Mouse (Mus musculus): Measurements from ENCODE around the gene Ncbp1. TPM values are rescaled to one million over a fixed set of nuclear protein-coding genes. Genes with fewer than 3 reads are reported as not detected.

Ncbp1 gene
- polyA plus RNA-seq (2015; fragmentation: Nextera tagmentation; extraction: Ambion mirVana), result 30.5 and 33.6 TPM in 2 replicates

DNA sequence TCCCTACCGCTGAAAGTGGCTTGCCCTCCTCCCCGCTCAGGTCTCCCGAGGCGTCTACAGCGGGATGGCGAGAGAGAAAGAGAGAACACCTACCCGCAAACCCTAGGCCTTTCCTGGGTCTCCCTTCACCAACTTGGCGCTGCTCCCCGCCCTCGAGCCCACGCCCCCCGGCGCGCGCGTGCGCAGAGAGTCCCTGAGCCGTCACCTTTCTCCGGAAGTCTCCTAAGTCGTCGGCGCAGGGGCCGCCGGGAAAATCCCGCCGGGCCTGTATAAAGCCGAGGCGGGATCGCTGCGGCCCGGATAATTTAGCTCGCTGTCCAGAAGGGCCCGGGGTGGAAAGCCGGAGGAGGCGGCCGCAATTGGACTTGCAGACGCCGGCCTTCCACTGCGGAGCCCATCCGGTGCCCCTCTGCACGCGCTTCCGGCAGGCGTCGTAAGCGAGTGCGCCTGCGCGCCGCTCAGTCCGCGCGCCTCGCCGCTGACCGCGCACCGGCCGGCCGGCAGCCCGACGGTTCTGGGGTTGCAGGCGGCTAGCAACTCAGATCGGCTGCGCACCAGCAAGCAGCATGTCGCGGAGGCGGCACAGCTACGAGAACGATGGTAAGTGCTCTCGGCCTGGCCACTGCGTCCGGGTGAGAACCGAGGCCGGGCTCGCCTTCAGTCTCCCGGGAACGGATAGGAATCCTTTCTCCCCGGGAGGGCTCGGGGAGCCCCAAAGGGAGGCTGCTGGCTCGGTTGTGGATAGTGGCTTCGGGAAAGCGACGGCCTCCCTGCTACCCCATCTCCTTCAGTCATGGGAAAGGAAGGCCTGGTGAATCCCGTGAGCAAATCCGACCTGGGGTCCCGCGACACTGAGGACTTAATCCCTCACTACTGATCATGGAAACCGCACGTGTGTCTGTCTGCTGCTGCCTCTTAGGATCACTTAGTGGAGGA is at the start of gene Ncbp1, which contains the start of gene Tstd2:
Ncbp1 (plus strand) TSS at position 327 of the 936 bp plus-strand sequence.
Tstd2 (minus strand) TSS at position 408 of the 936 bp plus-strand sequence.
- Histone ChIP-seq H3K4me1 (ENCODE audit: control insufficient read depth, low read depth, low read length) (peaks cover 20% of the 10 kb centered on the region), H3K4me2 (ENCODE audit: low read depth, low read length) (peak within 1 kb of the TSS; percentile 86), H3K9me3 (replicated peaks; ENCODE audit: control insufficient read depth, low read length) (no peaks in the 10 kb centered on the region), H3K27ac (ENCODE audit: low read length) (peak within 1 kb of the TSS; percentile 94), H3K4me3 (ENCODE audit: low read depth, low read length) (peak within 1 kb of the TSS; percentile 82), H3K27me3 (ENCODE audit: control insufficient read depth, insufficient read depth, low read depth, low read length) (no peaks in the 10 kb centered on the region), H3K36me3 (ENCODE audit: control insufficient read depth, insufficient read depth) (peaks cover 3% of the 10 kb centered on the region), H3K9ac (ENCODE audit: low read depth, low read length) (peak within 1 kb of the TSS; percentile 91)
- peak; percentile 86 for ATAC-seq (ENCODE audit: low read depth)
- under 1% methylated on average over 80 of the region's 90 CpGs for whole genome bisulfite sequencing (ENCODE audit: insufficient replicate concordance)

DNA sequence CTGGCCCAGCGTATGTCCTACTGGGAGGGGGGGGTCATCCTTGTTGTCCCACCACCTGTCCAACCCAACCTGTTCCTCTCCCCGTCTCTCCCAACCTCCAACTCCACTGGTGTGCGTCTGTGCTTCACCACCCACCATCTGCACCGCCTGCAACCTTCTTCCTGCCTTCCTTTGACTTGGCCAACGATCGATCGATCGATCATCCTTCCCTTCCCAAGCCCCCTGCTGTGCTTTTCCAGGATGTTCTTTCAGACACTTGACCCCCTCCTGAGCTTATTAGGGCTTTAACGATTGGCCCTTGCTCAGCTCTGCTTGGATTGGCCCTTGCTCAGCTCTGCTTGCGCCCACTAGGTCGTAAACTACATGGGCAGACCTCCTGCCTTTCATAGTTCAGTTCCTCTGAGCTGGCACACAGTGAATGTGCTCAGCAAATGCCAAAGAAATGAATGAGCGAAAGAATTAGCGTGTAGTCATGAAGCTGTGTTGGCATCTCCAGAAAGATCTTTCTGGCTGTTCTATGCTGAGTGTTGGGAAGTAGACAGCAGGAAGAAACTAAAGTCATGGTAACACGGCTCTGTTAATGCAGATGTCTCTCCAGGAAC is 48.8 kb upstream of the Ncbp1 start:
- Histone ChIP-seq H3K36me3 (ENCODE audit: control insufficient read depth, insufficient read depth) (peaks cover 83% of the 10 kb centered on the region), H3K4me3 (ENCODE audit: low read depth, low read length) (no peak overlapping the region), H3K4me1 (ENCODE audit: control insufficient read depth, low read depth, low read length) (no peaks in the 10 kb centered on the region), H3K27me3 (ENCODE audit: control insufficient read depth, insufficient read depth, low read depth, low read length) (no peaks in the 10 kb centered on the region), H3K9ac (ENCODE audit: low read depth, low read length) (no peak overlapping the region), H3K4me2 (ENCODE audit: low read depth, low read length) (no peak overlapping the region), H3K27ac (ENCODE audit: low read length) (no peak overlapping the region), H3K9me3 (replicated peaks; ENCODE audit: control insufficient read depth, low read length) (no peaks in the 10 kb centered on the region)
- WGBS (ENCODE audit: insufficient replicate concordance), result 87% methylated on average over 14 of the region's 14 CpGs
- ATAC-seq (ENCODE audit: low read depth), result no peak

DNA sequence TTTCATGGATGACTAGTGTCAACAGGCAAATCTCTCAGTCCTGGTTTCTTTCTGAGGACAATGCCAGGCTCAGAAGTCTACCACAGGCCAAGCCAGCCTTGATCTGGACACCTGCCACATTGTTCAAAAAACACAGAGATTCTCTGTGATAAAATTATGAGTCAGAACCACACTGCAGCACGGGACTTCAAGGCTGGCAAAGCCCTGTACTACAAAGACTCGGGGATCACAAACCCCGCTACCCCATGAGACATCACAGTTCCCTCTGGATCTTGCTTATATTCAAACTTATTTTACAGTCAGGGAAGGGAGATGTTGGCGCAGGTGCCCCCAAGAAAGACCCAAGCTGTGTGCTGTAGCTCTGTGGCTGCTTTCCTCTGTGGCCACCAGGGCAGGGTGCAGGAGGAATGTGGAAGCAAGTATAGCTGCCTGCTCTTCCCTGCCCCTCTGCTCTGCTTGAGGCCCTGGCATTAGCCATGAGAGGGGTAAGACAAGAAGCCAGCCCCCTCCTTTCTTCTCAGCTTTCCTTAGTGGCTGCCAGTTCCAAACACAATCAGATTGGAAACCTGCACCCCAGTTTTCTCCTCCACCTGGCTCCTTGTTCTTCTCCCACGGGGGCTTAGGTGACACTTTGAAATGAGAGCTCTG is 45.9 kb upstream of the Ncbp1 start:
- Histone ChIP-seq H3K9me3 (replicated peaks; ENCODE audit: control insufficient read depth, low read length) (no peaks in the 10 kb centered on the region), H3K27ac (ENCODE audit: low read length) (no peak overlapping the region), H3K9ac (ENCODE audit: low read depth, low read length) (no peak overlapping the region), H3K4me1 (ENCODE audit: control insufficient read depth, low read depth, low read length) (no peaks in the 10 kb centered on the region), H3K4me2 (ENCODE audit: low read depth, low read length) (no peak overlapping the region), H3K36me3 (ENCODE audit: control insufficient read depth, insufficient read depth) (peaks cover 90% of the 10 kb centered on the region), H3K4me3 (ENCODE audit: low read depth, low read length) (no peak overlapping the region), H3K27me3 (ENCODE audit: control insufficient read depth, insufficient read depth, low read depth, low read length) (no peaks in the 10 kb centered on the region)
- ATAC-seq (ENCODE audit: low read depth), result no peak
- 78% methylated on average over 5 of the region's 5 CpGs for WGBS (ENCODE audit: insufficient replicate concordance)

DNA sequence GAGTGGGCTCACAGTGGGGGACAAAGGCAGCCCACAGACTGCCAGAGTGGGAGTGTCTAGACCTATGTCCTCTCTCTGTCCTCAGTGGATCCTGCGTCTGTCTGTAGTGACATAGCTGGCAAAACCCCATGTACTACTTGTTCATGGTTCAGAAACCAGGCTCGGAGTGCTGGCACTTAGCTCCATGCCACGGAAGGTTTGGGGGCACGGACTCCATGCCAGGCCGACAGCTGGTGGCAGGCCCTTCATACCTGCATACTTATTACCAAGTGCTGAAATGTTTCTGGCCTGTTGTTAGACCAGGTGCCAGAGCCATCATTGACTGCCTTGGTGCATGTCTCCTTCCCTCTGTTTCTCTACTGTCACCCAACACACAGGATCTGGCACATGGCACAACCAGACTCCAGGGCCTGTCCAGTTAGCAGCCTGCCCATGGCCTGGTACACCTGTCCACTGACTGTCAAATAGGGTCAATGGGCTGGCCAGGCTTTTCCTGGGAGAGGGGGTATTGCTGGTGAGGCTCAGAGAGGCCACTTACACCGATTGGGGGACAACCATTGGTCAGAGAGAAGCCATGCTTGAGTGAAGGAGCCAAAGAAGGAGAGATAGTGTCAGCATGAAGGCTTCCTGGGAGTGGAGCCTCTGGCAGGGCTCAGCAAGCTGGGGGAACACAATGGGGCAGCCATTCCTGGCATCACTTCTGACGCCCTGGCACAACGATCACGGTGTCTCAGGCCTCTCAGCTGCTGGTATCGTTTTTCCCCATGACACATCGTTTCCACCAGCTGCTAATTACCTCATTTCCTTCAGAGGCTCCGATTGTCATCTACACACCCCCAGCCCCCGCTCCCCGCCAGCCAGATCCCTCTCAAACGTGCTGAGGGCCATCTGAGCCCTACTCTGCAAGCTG is 43.2 kb upstream of the Ncbp1 start:
- Histone ChIP-seq H3K4me1 (ENCODE audit: control insufficient read depth, low read depth, low read length) (no peaks in the 10 kb centered on the region), H3K9ac (ENCODE audit: low read depth, low read length) (no peak overlapping the region), H3K27ac (ENCODE audit: low read length) (no peak overlapping the region), H3K9me3 (replicated peaks; ENCODE audit: control insufficient read depth, low read length) (no peaks in the 10 kb centered on the region), H3K4me2 (ENCODE audit: low read depth, low read length) (no peak overlapping the region), H3K27me3 (ENCODE audit: control insufficient read depth, insufficient read depth, low read depth, low read length) (no peaks in the 10 kb centered on the region), H3K4me3 (ENCODE audit: low read depth, low read length) (no peak overlapping the region), H3K36me3 (ENCODE audit: control insufficient read depth, insufficient read depth) (peaks cover 90% of the 10 kb centered on the region)
- 60% methylated on average over 15 of the region's 15 CpGs for WGBS (ENCODE audit: insufficient replicate concordance)
- no peak for ATAC-seq (ENCODE audit: low read depth)

DNA sequence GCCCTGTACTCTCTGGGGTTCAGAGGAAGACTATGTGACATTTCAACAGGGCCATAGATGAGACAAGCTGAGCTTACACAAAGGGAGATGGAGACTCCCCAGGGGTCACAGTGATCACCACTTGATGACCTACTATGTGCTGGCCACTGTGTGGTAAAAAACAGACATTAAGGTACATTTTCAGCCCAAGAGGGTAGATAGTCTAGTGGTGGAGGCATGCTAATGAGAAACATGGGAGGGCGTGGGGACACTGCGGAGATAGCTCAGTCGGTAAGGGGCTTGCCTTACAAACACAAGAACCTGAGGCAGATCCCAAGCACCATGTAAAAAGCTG is 42.6 kb upstream of the Ncbp1 start:
- H3K36me3 ChIP-seq (ENCODE audit: control insufficient read depth, insufficient read depth), result peaks cover 88% of the 10 kb centered on the region

DNA sequence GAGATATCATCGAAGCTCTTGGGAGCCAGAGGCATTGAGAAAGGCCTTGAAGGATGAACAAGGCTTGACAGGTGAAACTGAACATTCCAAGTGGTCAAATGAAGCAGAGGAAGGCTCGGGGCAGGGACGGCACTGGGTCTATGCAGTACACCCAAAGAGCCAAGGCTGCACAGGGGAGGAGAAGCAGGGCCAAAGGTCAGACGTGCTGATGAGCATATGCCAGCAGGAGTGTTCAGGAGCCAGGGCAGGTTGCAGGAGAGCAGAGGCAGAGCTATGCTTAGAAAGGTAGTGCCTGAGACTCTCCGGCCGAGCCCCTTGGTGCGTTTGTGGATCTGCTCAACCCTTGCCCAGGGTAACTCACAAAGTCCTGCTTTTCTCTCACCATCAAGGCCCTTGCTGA is 41.9 kb upstream of the Ncbp1 start:
- Histone ChIP-seq H3K4me3 (ENCODE audit: low read depth, low read length) (no peak overlapping the region), H3K36me3 (ENCODE audit: control insufficient read depth, insufficient read depth) (peaks cover 84% of the 10 kb centered on the region), H3K9me3 (replicated peaks; ENCODE audit: control insufficient read depth, low read length) (no peaks in the 10 kb centered on the region), H3K9ac (ENCODE audit: low read depth, low read length) (no peak overlapping the region), H3K4me1 (ENCODE audit: control insufficient read depth, low read depth, low read length) (no peaks in the 10 kb centered on the region), H3K27me3 (ENCODE audit: control insufficient read depth, insufficient read depth, low read depth, low read length) (no peaks in the 10 kb centered on the region), H3K4me2 (ENCODE audit: low read depth, low read length) (no peak overlapping the region), H3K27ac (ENCODE audit: low read length) (no peak overlapping the region)
- ATAC-seq (ENCODE audit: low read depth), result no peak
- WGBS (ENCODE audit: insufficient replicate concordance), result 87% methylated on average over 7 of the region's 7 CpGs

More for the DNA sequence above, 42.6 kb upstream of the Ncbp1 start:
- Histone ChIP-seq H3K27ac (ENCODE audit: low read length) (no peak overlapping the region), H3K9ac (ENCODE audit: low read depth, low read length) (no peak overlapping the region), H3K4me3 (ENCODE audit: low read depth, low read length) (no peak overlapping the region), H3K27me3 (ENCODE audit: control insufficient read depth, insufficient read depth, low read depth, low read length) (no peaks in the 10 kb centered on the region), H3K4me2 (ENCODE audit: low read depth, low read length) (no peak overlapping the region), H3K4me1 (ENCODE audit: control insufficient read depth, low read depth, low read length) (no peaks in the 10 kb centered on the region), H3K9me3 (replicated peaks; ENCODE audit: control insufficient read depth, low read length) (no peaks in the 10 kb centered on the region)
- ATAC-seq (ENCODE audit: low read depth), result no peak
- WGBS (ENCODE audit: insufficient replicate concordance), result 89% methylated on average over 3 of the region's 3 CpGs

DNA sequence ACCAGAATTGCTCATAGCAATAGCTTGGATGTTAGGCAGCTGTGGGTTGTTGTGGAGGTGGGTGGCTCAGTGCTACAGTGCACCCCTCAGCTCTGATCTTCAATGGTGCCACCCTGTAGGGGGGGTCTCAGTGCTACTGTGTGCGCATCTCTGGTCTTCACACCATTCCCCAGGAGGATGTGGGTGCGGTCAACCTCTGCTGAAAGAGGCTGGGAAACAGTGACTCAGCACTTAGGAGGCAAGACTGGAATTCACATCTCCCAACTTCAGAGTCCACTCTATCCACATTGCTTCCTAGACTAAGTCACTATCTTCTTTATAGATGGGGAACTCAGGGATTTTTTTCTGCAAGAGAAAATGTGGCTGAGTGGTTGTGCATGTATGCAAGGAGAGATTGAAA is 40.8 kb upstream of the Ncbp1 start:
- Histone ChIP-seq H3K27me3 (ENCODE audit: control insufficient read depth, insufficient read depth, low read depth, low read length) (no peaks in the 10 kb centered on the region), H3K36me3 (ENCODE audit: control insufficient read depth, insufficient read depth) (peaks cover 76% of the 10 kb centered on the region), H3K4me3 (ENCODE audit: low read depth, low read length) (no peak overlapping the region), H3K9me3 (replicated peaks; ENCODE audit: control insufficient read depth, low read length) (no peaks in the 10 kb centered on the region), H3K4me1 (ENCODE audit: control insufficient read depth, low read depth, low read length) (no peaks in the 10 kb centered on the region), H3K27ac (ENCODE audit: low read length) (no peak overlapping the region), H3K4me2 (ENCODE audit: low read depth, low read length) (no peak overlapping the region), H3K9ac (ENCODE audit: low read depth, low read length) (no peak overlapping the region)
- WGBS (ENCODE audit: insufficient replicate concordance), result 86% methylated on average over 2 of the region's 2 CpGs
- ATAC-seq (ENCODE audit: low read depth), result no peak

DNA sequence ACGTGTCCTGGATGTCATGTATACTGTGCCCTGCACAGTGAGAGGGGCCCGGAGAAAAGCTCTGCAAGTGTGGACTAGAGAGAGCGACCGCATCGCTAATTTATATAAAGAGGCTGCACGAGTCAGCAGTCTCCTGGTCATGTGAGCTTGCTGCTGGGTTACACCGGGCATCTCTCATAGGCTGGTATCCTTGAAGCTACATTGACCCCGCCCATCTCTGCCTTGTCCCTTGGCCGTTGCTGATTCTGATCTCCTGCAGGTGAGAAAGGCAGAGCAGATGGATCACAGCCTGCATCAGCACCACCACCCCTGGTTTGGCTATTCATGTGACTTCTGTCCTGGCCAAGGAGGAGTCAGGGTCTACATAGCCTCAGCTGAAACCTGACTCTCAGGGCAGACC is 39.3 kb upstream of the Ncbp1 start:
- Histone ChIP-seq H3K4me3 (ENCODE audit: low read depth, low read length) (no peak overlapping the region), H3K27ac (ENCODE audit: low read length) (no peak overlapping the region), H3K9me3 (replicated peaks; ENCODE audit: control insufficient read depth, low read length) (no peaks in the 10 kb centered on the region), H3K36me3 (ENCODE audit: control insufficient read depth, insufficient read depth) (peaks cover 64% of the 10 kb centered on the region), H3K27me3 (ENCODE audit: control insufficient read depth, insufficient read depth, low read depth, low read length) (no peaks in the 10 kb centered on the region), H3K9ac (ENCODE audit: low read depth, low read length) (no peak overlapping the region), H3K4me1 (ENCODE audit: control insufficient read depth, low read depth, low read length) (peaks cover 10% of the 10 kb centered on the region), H3K4me2 (ENCODE audit: low read depth, low read length) (no peak overlapping the region)
- no peak for ATAC-seq (ENCODE audit: low read depth)
- 81% methylated on average over 9 of the region's 9 CpGs for WGBS (ENCODE audit: insufficient replicate concordance)

Measured in liver, embryonic 16.5 days (tissue).